Mouse (Mus musculus): ENCODE results near the gene Sec16b. TPM values are rescaled to one million over a fixed set of nuclear protein-coding genes. Genes with fewer than 3 reads are reported as not detected.

Sec16b gene
- total and polyA plus RNA-seq, 3 experiments: 13.9 to 19.6 (median 14.6) TPM

DNA sequence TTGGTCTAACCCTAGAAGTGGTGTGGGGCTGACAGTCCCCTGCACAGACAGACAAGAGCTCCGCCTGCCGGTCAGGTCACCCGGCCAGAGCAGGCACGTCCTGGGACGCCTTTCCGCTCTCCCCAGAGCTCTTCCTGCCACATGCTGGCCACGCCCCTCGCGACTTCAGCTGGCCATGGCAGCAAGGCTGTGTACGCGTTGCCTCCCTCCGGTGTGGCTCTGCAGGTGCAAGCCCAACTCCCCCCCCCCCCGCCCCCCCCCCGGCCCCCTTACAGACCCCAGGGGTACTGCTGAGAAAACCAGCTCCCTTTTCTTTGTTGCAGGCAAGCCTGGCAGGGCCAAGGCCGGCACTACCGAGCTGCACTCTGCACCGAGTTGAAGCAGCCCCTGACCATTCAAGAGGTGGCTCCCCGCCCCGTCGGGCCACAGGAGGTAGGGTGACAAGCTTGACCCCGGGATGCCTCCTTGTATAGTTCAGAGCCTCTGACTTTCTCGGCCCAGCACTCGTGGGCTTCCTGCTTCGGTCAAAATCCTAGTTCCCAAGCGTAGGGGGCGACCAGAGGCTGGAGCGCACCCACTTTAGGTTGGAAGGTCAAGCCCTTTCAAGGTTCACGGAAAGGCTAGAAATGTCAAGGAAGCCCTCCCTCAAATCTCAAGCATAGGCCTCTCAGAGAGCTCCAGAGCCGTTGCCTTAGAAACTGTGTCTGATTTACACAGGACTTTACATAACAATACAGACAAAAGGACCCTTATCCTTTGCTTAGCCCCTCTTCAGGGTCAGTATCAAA, 47.9 kb upstream of the Sec16b start, which contains the start of gene Cryzl2 (continued):
- TF ChIP-seq EP300 (IDR thresholded peaks at IDR 0.05; ENCODE audit: low read length): 0 out of 2 replicates have a peak, but pooled peaks have one; percentile 20
- no peak for TF ChIP-seq JUND (conservative IDR thresholded peaks at IDR 0.05; ENCODE audit: low read depth, low read length)
- 0 out of 2 replicates have a peak, but pooled peaks have one; percentile 40 for TF ChIP-seq MAZ (IDR thresholded peaks at IDR 0.05; ENCODE audit: low read depth, low read length)

DNA sequence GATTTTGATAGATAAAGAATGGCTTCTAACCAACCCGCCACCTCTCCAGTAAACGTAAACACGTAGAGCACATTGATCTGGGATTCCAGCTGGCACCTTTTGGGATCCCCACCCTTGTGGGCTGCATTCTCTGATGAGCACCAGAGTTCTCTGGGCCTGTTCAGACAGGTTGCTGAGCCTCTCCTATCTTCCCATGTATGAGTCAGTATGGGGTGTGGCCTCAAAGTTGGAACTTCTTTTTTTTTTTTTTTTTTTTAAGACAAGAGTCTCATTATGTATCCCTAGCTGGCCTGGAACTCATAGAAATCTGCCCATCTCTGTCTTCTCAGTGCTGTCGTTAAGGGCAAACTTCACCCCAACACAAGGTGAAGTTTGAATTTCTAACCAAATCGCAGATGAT, 46.6 kb upstream of the Sec16b start:
- Histone ChIP-seq H3K27ac (ENCODE audit: insufficient read depth, low read depth) (no peak overlapping the region), H3K4me3 (replicated peaks in 1 of 3; ENCODE audit: low read depth in 2 of 3, low read length in 2 of 3, poor library complexity in 1 of 3) (no peak overlapping the region), H3K27me3 (replicated peaks) (no peaks in the 10 kb centered on the region), H3K4me2 (ENCODE audit: insufficient read depth, low read depth, poor library complexity, severe bottlenecking) (no peak overlapping the region), H3K9me3 (replicated peaks; ENCODE audit: low read length) (no peaks in the 10 kb centered on the region), H3K9ac (ENCODE audit: insufficient read depth, low read depth) (no peak overlapping the region), H3K36me3 (replicated peaks in 1 of 2; ENCODE audit: control insufficient read depth in 1 of 2, insufficient read depth in 1 of 2, low read length in 1 of 2) (peaks cover 6 to 29% of the 10 kb centered on the region in 2 experiments), H3K4me1 (ENCODE audit: control insufficient read depth in 1 of 2, insufficient read depth in 2 of 2) (peaks cover 3 to 18% of the 10 kb centered on the region in 2 experiments; a peak in 3 of 4 replicates), H3K79me2 (replicated peaks; ENCODE audit: control insufficient read depth, extremely low read depth, insufficient read depth, poor library complexity, severe bottlenecking) (no peaks in the 10 kb centered on the region)
- in situ Hi-C loops (cut with MboI; ENCODE audit: low pct_ligation_motif_present, low pct_unique_long_range_greater_than_20kb, low sequenced_read_pairs): loop anchor here (10.0 kb wide), 1 partner anchor 715 kb away; no protein-coding TSS in a partner anchor
- TF ChIP-seq ZKSCAN1 (IDR thresholded peaks at IDR 0.05; ENCODE audit: borderline replicate concordance, low read depth, low read length): no peak
- TF ChIP-seq ZNF384 (IDR thresholded peaks at IDR 0.05; ENCODE audit: low read depth, low read length): peak; percentile 91
- no peak for TF ChIP-seq RCOR1 (conservative IDR thresholded peaks at IDR 0.05; ENCODE audit: low read depth, low read length)
- TF ChIP-seq USF1 (IDR thresholded peaks at IDR 0.05; ENCODE audit: low read depth, low read length): no peak
- dilution Hi-C loops (cut with MboI; ENCODE audit: extremely low pct_ligation_motif_present, extremely low pct_unique_long_range_greater_than_20kb, low sequenced_read_pairs): no loop called here
- no peak for DNase-seq (ENCODE audit: extremely low read depth)

DNA sequence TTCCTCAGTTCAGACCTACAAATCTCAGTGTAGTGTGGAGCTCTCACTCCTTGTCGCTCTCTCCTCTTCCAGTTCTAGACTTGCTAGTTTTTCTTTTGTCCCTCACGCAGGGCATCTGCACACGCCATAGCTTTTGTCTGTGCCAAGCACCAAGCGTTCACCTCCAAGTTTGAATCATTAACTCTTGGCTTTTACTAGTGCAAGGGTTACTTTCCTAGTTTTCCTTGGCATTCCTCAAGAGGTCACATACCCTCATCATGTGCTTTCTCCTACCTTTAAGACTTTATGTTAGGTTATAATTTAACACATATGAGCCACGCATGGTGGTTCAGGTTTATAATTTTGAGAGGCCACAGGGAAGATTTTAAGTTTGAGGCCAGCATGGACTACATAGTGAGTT, 45.3 kb upstream of the Sec16b start:
- Histone ChIP-seq H3K27ac (ENCODE audit: insufficient read depth, low read depth) (no peak overlapping the region), H3K36me3 (replicated peaks in 1 of 2; ENCODE audit: control insufficient read depth in 1 of 2, insufficient read depth in 1 of 2, low read length in 1 of 2) (peaks cover 13 to 40% of the 10 kb centered on the region in 2 experiments), H3K4me3 (replicated peaks in 1 of 3; ENCODE audit: low read depth in 2 of 3, low read length in 2 of 3, poor library complexity in 1 of 3) (no peak overlapping the region), H3K9me3 (replicated peaks; ENCODE audit: low read length) (no peaks in the 10 kb centered on the region), H3K4me1 (ENCODE audit: control insufficient read depth in 1 of 2, insufficient read depth in 2 of 2) (peaks cover 3 to 18% of the 10 kb centered on the region in 2 experiments; a peak in 3 of 4 replicates), H3K4me2 (ENCODE audit: insufficient read depth, low read depth, poor library complexity, severe bottlenecking) (no peak overlapping the region), H3K79me2 (replicated peaks; ENCODE audit: control insufficient read depth, extremely low read depth, insufficient read depth, poor library complexity, severe bottlenecking) (no peaks in the 10 kb centered on the region), H3K9ac (ENCODE audit: insufficient read depth, low read depth) (no peak overlapping the region), H3K27me3 (replicated peaks) (no peaks in the 10 kb centered on the region)
- in situ Hi-C loops (cut with MboI; ENCODE audit: low pct_ligation_motif_present, low pct_unique_long_range_greater_than_20kb, low sequenced_read_pairs): no loop called here
- no peak for TF ChIP-seq TCF12 (IDR thresholded peaks at IDR 0.05; ENCODE audit: low read depth, low read length)
- TF ChIP-seq TBP (conservative IDR thresholded peaks at IDR 0.05; ENCODE audit: low read depth, low read length): no peak
- TF ChIP-seq SIN3A (IDR thresholded peaks at IDR 0.05; ENCODE audit: low read length): no peak
- no peak for TF ChIP-seq RCOR1 (conservative IDR thresholded peaks at IDR 0.05; ENCODE audit: low read depth, low read length)
- TF ChIP-seq BHLHE40 (IDR thresholded peaks at IDR 0.05; ENCODE audit: low read depth, low read length): no peak
- TF ChIP-seq NRF1 (IDR thresholded peaks at IDR 0.05; ENCODE audit: low read depth, low read length): no peak
- no peak for DNase-seq (ENCODE audit: extremely low read depth)
- dilution Hi-C loops (cut with MboI; ENCODE audit: extremely low pct_ligation_motif_present, extremely low pct_unique_long_range_greater_than_20kb, low sequenced_read_pairs): no loop called here
